Mouse (Mus musculus) thymus, adult 2 months (tissue): ENCODE measurements around the gene Fam240a. TPM values are rescaled to one million over a fixed set of nuclear protein-coding genes. Genes with fewer than 3 reads are reported as not detected.

Experiments used
- DNase-seq: peaks from one replicate; pipeline ENCODE4 v3.0.0; 2021
- H3K27ac ChIP-seq: fragments of 200-500 bp; 2 replicates; pipeline ENCODE4 v1.5.1; 2012; ENCODE audit warnings: low read length, control low read depth; ENCODE audit not compliant: control insufficient read depth, insufficient read depth
- H3K27me3 ChIP-seq: fragments of 200-500 bp; 2 replicates; pipeline ENCODE4 v1.6.1; 2012; ENCODE audit warnings: mild to moderate bottlenecking, low read length, moderate library complexity, mixed read lengths; ENCODE audit not compliant: control insufficient read depth, insufficient read depth
- H3K36me3 ChIP-seq: fragments of 200-500 bp; 2 replicates; pipeline ENCODE4 v1.6.1; 2012; ENCODE audit warnings: mild to moderate bottlenecking, low read length, moderate library complexity; ENCODE audit not compliant: control insufficient read depth, insufficient read depth
- H3K4me1 ChIP-seq: fragments of 200-500 bp; replicated peaks from 2 replicates; pipeline ENCODE4 v1.6.1; 2012; ENCODE audit warnings: low read length; ENCODE audit not compliant: control insufficient read depth, insufficient read depth
- H3K4me3 ChIP-seq: fragments of 200-500 bp; 2 replicates; pipeline ENCODE4 v1.5.1; 2012; ENCODE audit warnings: mild to moderate bottlenecking, low read length, control low read depth, moderate library complexity; ENCODE audit not compliant: control insufficient read depth, insufficient read depth
- CTCF ChIP-seq: fragments of 200-500 bp; IDR thresholded peaks from 2 replicates; pipeline ENCODE4 v1.5.1; 2012; ENCODE audit warnings: mild to moderate bottlenecking, control low read depth, low read length, moderate library complexity, borderline replicate concordance; ENCODE audit not compliant: control insufficient read depth, poor library complexity, insufficient read depth; ENCODE audit errors: extremely low read depth
- POLR2A ChIP-seq: fragments of 200-500 bp; IDR thresholded peaks from 2 replicates; pipeline ENCODE4 v1.6.1; 2012; ENCODE audit warnings: mild to moderate bottlenecking, low read length, control low read depth, moderate library complexity; ENCODE audit not compliant: control insufficient read depth, poor library complexity, insufficient read depth; ENCODE audit errors: extremely low read depth
- whole genome bisulfite sequencing: fragments of 180-500 bp; shearing (Covaris S2); methylation state at CpG from one replicate; pipeline ENCODE4 v1.1.7; 2018; 5-methylcytosine and 5-hydroxymethylcytosine counted together
- polyA plus RNA-seq: library from polyadenylated mRNA; depleted of rRNA; stranded (reverse); fragments of >200 nt; gene quantifications from 2 replicates; pipeline ENCODE4 v1.2.3, GENCODE M21; 2012

The Fam240a gene
- polyA plus RNA-seq, 1 experiment: 0.74 TPM

GRCm38 (mm10) chr9:110879998-110880561 is 36.6 kb downstream of the Fam240a start, which contains the start of gene Tmie:
TSS of gene Tmie (minus strand) at chr9:110880113.
- WGBS: 3% methylated on average over 57 of the region's 57 CpGs
- DNase-seq: peak; percentile 80

DNA sequence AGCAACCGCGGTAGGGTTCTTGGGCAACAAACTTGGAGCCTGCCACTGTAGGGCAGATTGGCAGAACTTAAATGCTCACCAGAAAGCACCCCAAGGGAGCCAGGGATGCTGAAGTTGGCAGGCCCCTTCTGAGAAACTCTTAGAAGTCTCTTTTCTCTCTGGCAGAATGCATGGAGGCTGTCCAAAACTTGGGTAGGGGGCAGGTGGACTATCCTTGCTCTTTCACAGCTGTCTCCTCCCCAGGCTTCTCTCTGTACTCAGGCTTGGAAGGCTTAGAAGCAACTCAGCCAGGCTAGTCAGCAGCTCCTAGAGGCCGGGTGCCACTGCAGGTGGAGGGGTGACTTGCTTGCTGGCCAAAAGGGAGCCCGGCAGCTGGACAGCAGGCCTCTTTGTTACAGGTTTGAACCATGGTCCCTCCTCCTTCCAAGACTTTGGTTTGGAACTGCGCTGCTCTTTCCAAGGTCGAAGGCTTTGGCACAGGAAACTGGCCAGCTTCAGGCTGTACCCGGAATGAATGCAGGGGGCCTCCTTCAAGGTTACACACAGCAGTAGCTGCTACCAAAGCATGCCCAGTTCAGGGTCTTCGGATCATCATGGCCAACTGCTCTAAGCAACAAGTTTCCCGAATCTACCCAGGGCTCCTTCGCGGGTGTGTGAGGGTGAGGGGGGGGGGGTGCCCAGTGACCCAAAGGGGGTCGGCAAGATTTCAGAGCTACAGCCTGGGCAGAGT is 37.3 kb downstream of the Fam240a start, which contains the start of gene Als2cl:
TSS of gene Als2cl (plus strand) at position 680 of the 730 bp plus-strand sequence.
- Histone ChIP-seq H3K4me3 (peak within 1 kb of the TSS; percentile 61), H3K27me3 (no peaks in the 10 kb centered on the region), H3K36me3 (no peaks in the 10 kb centered on the region), H3K27ac (peak within 1 kb of the TSS; percentile 50), H3K4me1 (peaks cover 61% of the 10 kb centered on the region)
- TF ChIP-seq CTCF (no peak), POLR2A (no peak)
- 45% methylated on average over 12 of the region's 12 CpGs for WGBS
- DNase-seq: peak; percentile 28

More at GRCm38 (mm10) chr9:110879998-110880561, 36.6 kb downstream of the Fam240a start, which contains the start of gene Tmie:
- no peaks in the 10 kb centered on the region for H3K27me3 ChIP-seq
- H3K4me1 ChIP-seq: peaks cover 58% of the 10 kb centered on the region
- TF ChIP-seq CTCF (peak; percentile 8; the same call in 1 of the 2 replicates), POLR2A (peak; percentile 68)
- H3K36me3 ChIP-seq: no peaks in the 10 kb centered on the region
- peak within 1 kb of the TSS; percentile 50 for H3K27ac ChIP-seq
- H3K4me3 ChIP-seq: peak within 1 kb of the TSS; percentile 61

- Histone ChIP-seq H3K27ac (peak overlapping the region; percentile 16; the same call in 1 of the 2 replicates), H3K27me3 (no peaks in the 10 kb centered on the region), H3K4me3 (peak overlapping the region; percentile 17; the same call in 1 of the 2 replicates), H3K36me3 (no peaks in the 10 kb centered on the region), H3K4me1 (peaks cover 69% of the 10 kb centered on the region)
- no peak for DNase-seq
- TF ChIP-seq CTCF (no peak), POLR2A (no peak)
- 80% methylated on average over 5 of the region's 5 CpGs for WGBS
These were observed 38.8 kb downstream of the Fam240a start for GRCm38 (mm10) chr9:110877888-110878287.

GRCm38 (mm10) chr9:110877353-110877752 is 39.3 kb downstream of the Fam240a start:
- no peaks in the 10 kb centered on the region for H3K27me3 ChIP-seq

DNA sequence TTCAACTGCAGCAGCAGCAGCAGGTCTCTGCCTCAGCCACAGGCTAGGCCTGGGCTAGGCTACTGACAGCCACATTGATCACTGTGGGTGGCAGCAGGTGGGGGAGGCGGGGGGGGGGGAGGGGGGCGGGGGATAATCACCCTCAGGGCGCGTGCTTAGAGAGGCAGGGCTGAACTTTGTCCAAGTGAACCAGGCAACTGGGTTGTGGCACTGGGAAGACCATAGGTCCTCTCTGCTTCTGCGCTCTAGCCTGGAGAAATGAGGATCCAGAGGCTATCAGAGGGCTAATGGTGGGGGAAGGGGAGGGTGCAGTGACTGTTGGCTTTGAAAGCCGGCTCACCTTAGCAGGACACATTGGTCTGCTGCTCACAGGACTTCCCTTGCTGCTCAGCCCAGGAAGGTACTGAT is 41.4 kb downstream of the Fam240a start:
- no peaks in the 10 kb centered on the region for H3K27me3 ChIP-seq
- H3K4me3 ChIP-seq: no peak overlapping the region
- peak overlapping the region; percentile 46; the same call in 1 of the 2 replicates for H3K27ac ChIP-seq
- H3K36me3 ChIP-seq: no peaks in the 10 kb centered on the region
- no peak for TF ChIP-seq CTCF
- TF ChIP-seq POLR2A: no peak
- 73% methylated on average over 6 of the region's 6 CpGs for whole genome bisulfite sequencing
- DNase-seq: no peak
- H3K4me1 ChIP-seq: peaks cover 50% of the 10 kb centered on the region

More at GRCm38 (mm10) chr9:110877353-110877752, 39.3 kb downstream of the Fam240a start:
- no peaks in the 10 kb centered on the region for H3K36me3 ChIP-seq
- WGBS: 71% methylated on average over 1 of the region's 1 CpGs
- TF ChIP-seq POLR2A (no peak), CTCF (no peak)
- no peak for DNase-seq
- H3K4me3 ChIP-seq: no peak overlapping the region
- peaks cover 67% of the 10 kb centered on the region for H3K4me1 ChIP-seq
- H3K27ac ChIP-seq: peak overlapping the region; percentile 16; the same call in 1 of the 2 replicates

- Histone ChIP-seq H3K4me3 (no peak overlapping the region), H3K36me3 (no peaks in the 10 kb centered on the region), H3K4me1 (peaks cover 48% of the 10 kb centered on the region), H3K27ac (peak overlapping the region; percentile 72), H3K27me3 (no peaks in the 10 kb centered on the region)
- no peak for TF ChIP-seq CTCF
- peak; percentile 16 for DNase-seq
- 54% methylated on average over 3 of the region's 3 CpGs for WGBS
These were observed 41.9 kb downstream of the Fam240a start for GRCm38 (mm10) chr9:110874660-110875191.
